ENCODE assay signal across 10 mouse cellular contexts in genomic region chr7:24335699-24336309, GRCm38 (mm10). TPM values are rescaled to one million over a fixed set of nuclear protein-coding genes. Genes with fewer than 3 reads are reported as not detected.
DNase-seq lines count a peak whose midpoint lies in the region; ATAC-seq and TF ChIP-seq lines count a peak whose summit lies in the region.
"Had no signal": no experiment of that assay in that cellular context is flagged by ENCODE, and none has a peak within 500 bp of the region (broad histone marks: within the 10 kb centered on the region; RNA-seq: fewer than 3 reads in every experiment).

No protein-coding gene starts in this region.

- peak; percentile 64 for TF ChIP-seq CTCF in Patski (IDR thresholded peaks at IDR 0.05)

- ATAC-seq in Patski, result peak; percentile 69
- ATAC-seq in granulocyte monocyte progenitor cell, adult 5-6 weeks (replicated peaks; ENCODE audit: poor library complexity, severe bottlenecking), result peak; percentile 51

- peaks cover 11% of the 10 kb centered on the region for H3K27me3 ChIP-seq in Patski

- DNase-seq in CD4-positive, CD25-positive, alpha-beta regulatory T cell, adult 2 months (ENCODE audit: low read depth, low spot score), result peak; percentile 89
- DNase-seq in Patski (ENCODE audit: low read depth, low spot score), result peak; percentile 20
- DNase-seq in cerebellum, postnatal 4 days (ENCODE audit: low spot score in 2 of 2), result peak; percentile 52 to 75
- peak; percentile 84 for DNase-seq in layer of hippocampus, adult 11-12 months (ENCODE audit: low spot score)
- DNase-seq in lung, postnatal 10 days, result peak; percentile 81
- DNase-seq in right cerebral cortex, adult 18-20 months, result peak; percentile 63
- DNase-seq in yolk sac, embryonic 10.5 days (ENCODE audit: low spot score), result peak; percentile 14

- in situ Hi-C loops in Patski (cut with MboI; ENCODE audit: low pct_unique_long_range_greater_than_20kb), result no loop called here

- CTCF ChIA-PET in Patski (lab: Charles Lee), result interaction anchor here (0.9 to 1.9 kb wide), 14 partner anchors 9 to 165 kb away, joined by 3 to 11 read pairs (median 4); partner anchors contain the start of gene Lypd5

- POLR2A ChIA-PET in Patski (lab: Charles Lee), result interaction anchor here (0.6 kb wide), 1 partner anchor 18 kb away, joined by 3 read pairs; no protein-coding TSS in a partner anchor

RNA-seq across cellular contexts. Expression of gene Tescl, which starts 2.1 kb away (rescaled TPM):
- not detected for polyA plus RNA-seq in Patski (2021)
- not detected in 2 replicates for total RNA-seq in granulocyte monocyte progenitor cell, adult 5-6 weeks (2014; fragmentation: Nextera tagmentation)
- total RNA-seq in granulocyte monocyte progenitor cell, adult 5-6 weeks (2017), result not detected in 2 replicates

RNA-seq across cellular contexts. Expression of gene Lypd5, which starts 13.2 kb away (rescaled TPM):
- not detected for polyA plus RNA-seq in Patski (2021)
- not detected in 2 replicates for total RNA-seq in granulocyte monocyte progenitor cell, adult 5-6 weeks (2014; fragmentation: Nextera tagmentation)
- not detected in 2 replicates for total RNA-seq in granulocyte monocyte progenitor cell, adult 5-6 weeks (2017)
- total RNA-seq: gastrocnemius, postnatal 4 days had no signal
- polyA plus RNA-seq: stomach, embryonic 14.5 days had no signal

RNA-seq across cellular contexts. Expression of gene Zfp94, which starts 19.3 kb away (rescaled TPM):
- 8.8 TPM for polyA plus RNA-seq in Patski (2021)
- 5.8 and 6.0 TPM in 2 replicates for total RNA-seq in granulocyte monocyte progenitor cell, adult 5-6 weeks (2014; fragmentation: Nextera tagmentation)
- total RNA-seq in granulocyte monocyte progenitor cell, adult 5-6 weeks (2017), result 2.0 and 3.4 TPM in 2 replicates

RNA-seq across cellular contexts. Expression of gene Kcnn4, which starts 34.3 kb away (rescaled TPM):
- polyA plus RNA-seq in Patski (2021), result not detected
- total RNA-seq in granulocyte monocyte progenitor cell, adult 5-6 weeks (2014; fragmentation: Nextera tagmentation), result 24.2 and 31.4 TPM in 2 replicates
- total RNA-seq in granulocyte monocyte progenitor cell, adult 5-6 weeks (2017), result 36.3 and 43.5 TPM in 2 replicates

RNA-seq across cellular contexts. Expression of gene Zfp61, which starts 34.8 kb away (rescaled TPM):
- polyA plus RNA-seq in Patski (2021), result 14.0 TPM
- 16.5 and 16.8 TPM in 2 replicates for total RNA-seq in granulocyte monocyte progenitor cell, adult 5-6 weeks (2014; fragmentation: Nextera tagmentation)
- 16.7 and 27.7 TPM in 2 replicates for total RNA-seq in granulocyte monocyte progenitor cell, adult 5-6 weeks (2017)

Comparison
In these comparisons a context has a peak if more than half of its experiments do, and no peak if none do; other contexts are left out.
1. Peak in every context shown above with its lines: DNase-seq and ATAC-seq.
2. DNase-seq: peak in every context shown above with its lines; median percentile 89 in CD4-positive, CD25-positive, alpha-beta regulatory T cell, adult 2 months; 84 in layer of hippocampus, adult 11-12 months; 81 in lung, postnatal 10 days; 64 in cerebellum, postnatal 4 days; 63 in right cerebral cortex, adult 18-20 months; 20 in Patski; 14 in yolk sac, embryonic 10.5 days.